7 mouse cellular contexts compared by ENCODE assay signal in genomic region chr4:155344716-155345607, GRCm38 (mm10). TPM values are rescaled to one million over a fixed set of nuclear protein-coding genes. Genes with fewer than 3 reads are reported as not detected.
DNase-seq lines count a peak whose midpoint lies in the region; ATAC-seq lines count a peak whose summit lies in the region.

No protein-coding gene starts in this region.

- peak overlapping the region; percentile 52 for H3K4me3 ChIP-seq in embryonic facial prominence, embryonic 13.5 days
- H3K4me3 ChIP-seq in liver, embryonic 12.5 days, result peak overlapping the region; percentile 36

- peaks cover 42% of the 10 kb centered on the region for H3K27me3 ChIP-seq in embryonic facial prominence, embryonic 13.5 days
- H3K27me3 ChIP-seq in liver, embryonic 12.5 days (replicated peaks), result peaks cover 69% of the 10 kb centered on the region

- peak overlapping the region; percentile 80 for H3K4me2 ChIP-seq in embryonic facial prominence, embryonic 13.5 days
- peak overlapping the region; percentile 47 for H3K4me2 ChIP-seq in liver, embryonic 12.5 days

- peak; percentile 23 for DNase-seq in ES-CJ7 (ENCODE audit: low read depth, low spot score)
- DNase-seq in T-cell, adult 2 months (ENCODE audit: low spot score), result peak; percentile 26
- peak; percentile 54 for DNase-seq in right cerebral cortex, postnatal 14 days

- H3K9ac ChIP-seq in embryonic facial prominence, embryonic 13.5 days, result peak overlapping the region; percentile 73
- H3K9ac ChIP-seq in liver, embryonic 12.5 days, result no peak overlapping the region

- no peaks in the 10 kb centered on the region for H3K36me3 ChIP-seq in embryonic facial prominence, embryonic 13.5 days
- H3K36me3 ChIP-seq in liver, embryonic 12.5 days, result no peaks in the 10 kb centered on the region

- 0 out of 2 replicates have a peak overlapping the region, but pooled peaks have one; percentile 5 for H3K27ac ChIP-seq in embryonic facial prominence, embryonic 13.5 days
- H3K27ac ChIP-seq in liver, embryonic 12.5 days, result no peak overlapping the region

- no peak for ATAC-seq in embryonic facial prominence, embryonic 13.5 days (ENCODE audit: insufficient number of reproducible peaks, insufficient read depth, low FRiP score, low TSS enrichment, low read depth)
- peak; percentile 38 for ATAC-seq in inflammation-experienced regulatory T-cells, adult 6 months
- ATAC-seq in liver, embryonic 12.5 days, result no peak
- ATAC-seq in megakaryocyte-erythroid progenitor cell, adult 5-6 weeks (replicated peaks; ENCODE audit: low FRiP score, low TSS enrichment, poor library complexity, severe bottlenecking), result no peak

- H3K4me1 ChIP-seq in embryonic facial prominence, embryonic 13.5 days, result peaks cover 20% of the 10 kb centered on the region
- H3K4me1 ChIP-seq in liver, embryonic 12.5 days, result peaks cover 9% of the 10 kb centered on the region; the same call in 1 of the 2 replicates

- WGBS in embryonic facial prominence, embryonic 13.5 days, result 11% methylated on average over 47 of the region's 47 CpGs
- 15% methylated on average over 47 of the region's 47 CpGs for WGBS in liver, embryonic 12.5 days (ENCODE audit: insufficient replicate concordance)

- no peaks in the 10 kb centered on the region for H3K9me3 ChIP-seq in embryonic facial prominence, embryonic 13.5 days
- no peaks in the 10 kb centered on the region for H3K9me3 ChIP-seq in liver, embryonic 12.5 days (replicated peaks)

RNA-seq across cellular contexts. Expression of gene Prkcz, which starts 16.2 kb away (rescaled TPM):
- polyA plus RNA-seq in embryonic facial prominence, embryonic 13.5 days (2015; fragmentation: Nextera tagmentation; extraction: Ambion mirVana), result 10.9 and 12.4 TPM in 2 replicates
- polyA plus RNA-seq in inflammation-experienced regulatory T-cells, adult 6 months (2017; shearing (Covaris generic)), result 10 to 100 TPM in 2 of 3 experiments, 1 to 10 TPM in 1; 9.8 to 14.1 (median 11.4) TPM
- 3.7 and 4.2 TPM in 2 replicates for polyA plus RNA-seq in liver, embryonic 12.5 days (2016; fragmentation: Nextera tagmentation; extraction: Ambion mirVana)
- not detected in 2 replicates for total RNA-seq in megakaryocyte-erythroid progenitor cell, adult 5-6 weeks (2014; fragmentation: Nextera tagmentation)
- not detected in 2 replicates for total RNA-seq in megakaryocyte-erythroid progenitor cell, adult 5-6 weeks (2017)

RNA-seq across cellular contexts. Expression of gene Gabrd, which starts 53.0 kb away (rescaled TPM):
- polyA plus RNA-seq in embryonic facial prominence, embryonic 13.5 days (2015; fragmentation: Nextera tagmentation; extraction: Ambion mirVana), result not detected in 2 replicates
- polyA plus RNA-seq in inflammation-experienced regulatory T-cells, adult 6 months (2017; shearing (Covaris generic)), result 1 to 10 TPM in 1 of 3 experiments, not detected in 2; 1.1 TPM
- not detected in 2 replicates for polyA plus RNA-seq in liver, embryonic 12.5 days (2016; fragmentation: Nextera tagmentation; extraction: Ambion mirVana)
- total RNA-seq in megakaryocyte-erythroid progenitor cell, adult 5-6 weeks (2014; fragmentation: Nextera tagmentation), result 0.20 TPM in 1 of 2 replicates, not detected in the other
- total RNA-seq in megakaryocyte-erythroid progenitor cell, adult 5-6 weeks (2017), result not detected in 2 replicates
